Mouse (Mus musculus) liver, embryonic 11.5 days (tissue): Measurements from ENCODE around the gene Gcgr. TPM values are rescaled to one million over a fixed set of nuclear protein-coding genes. Genes with fewer than 3 reads are reported as not detected.

Experiments
- ATAC-seq: fragments of 200-750 bp; cut with Nextera tagmentation; replicated peaks from 2 replicates; pipeline ENCODE4 v1.8.0; 2017; ENCODE audit warnings: moderate number of reproducible peaks, mild to moderate bottlenecking, moderate TSS enrichment, moderate library complexity; ENCODE audit not compliant: low FRiP score
- DNase-seq: peaks from one replicate; pipeline ENCODE4 v3.0.0-alpha.2; 2017; ENCODE audit warnings: low spot score
- H3K27ac ChIP-seq: fragments of 300-500 bp; sonication (generic); 2 replicates; pipeline ENCODE4 v1.5.1; 2014; ENCODE audit warnings: mild to moderate bottlenecking, low read depth, low read length, control low read depth
- H3K27me3 ChIP-seq: fragments of 300-500 bp; sonication (generic); replicated peaks from 2 replicates; pipeline ENCODE4 v1.6.1; 2014; ENCODE audit warnings: low read length, mixed read lengths; ENCODE audit not compliant: control insufficient read depth, insufficient read depth
- H3K36me3 ChIP-seq: fragments of 300-500 bp; sonication (generic); 2 replicates; pipeline ENCODE4 v1.6.1; 2014; ENCODE audit warnings: mild to moderate bottlenecking, low read length, moderate library complexity, mixed read lengths; ENCODE audit not compliant: control insufficient read depth, insufficient read depth
- H3K4me1 ChIP-seq: fragments of 300-500 bp; sonication (generic); replicated peaks from 2 replicates; pipeline ENCODE4 v1.6.1; 2014; ENCODE audit warnings: low read length, mixed read lengths; ENCODE audit not compliant: control insufficient read depth, insufficient read depth
- H3K4me2 ChIP-seq: fragments of 300-500 bp; sonication (generic); 2 replicates; pipeline ENCODE4 v1.6.1; 2014; ENCODE audit warnings: mild to moderate bottlenecking, control low read depth, moderate library complexity
- H3K4me3 ChIP-seq: fragments of 300-500 bp; sonication (generic); 2 replicates; pipeline ENCODE4 v1.5.1; 2014; ENCODE audit warnings: low read depth, low read length, control low read depth
- H3K9ac ChIP-seq: fragments of 300-500 bp; sonication (generic); 2 replicates; pipeline ENCODE4 v1.6.1; 2014; ENCODE audit warnings: low read depth, low read length, control low read depth
- H3K9me3 ChIP-seq: fragments of 300-500 bp; sonication (generic); 2 replicates; pipeline ENCODE4 v1.6.1; 2016; ENCODE audit warnings: low read length, inconsistent platforms, mixed read lengths; ENCODE audit not compliant: control insufficient read depth
- WGBS: fragments of 180-500 bp; shearing (Covaris S2); extraction: QIAGEN DNeasy Blood & Tissue Kit; methylation state at CpG from one replicate; pipeline ENCODE4 v1.1.7; 2014; 5-methylcytosine and 5-hydroxymethylcytosine counted together
- polyA plus RNA-seq: library from polyadenylated mRNA; unstranded; fragments of >200 nt; fragmentation: Nextera tagmentation; extraction: Ambion mirVana; gene quantifications from 2 replicates; pipeline ENCODE4 v1.2.1, GENCODE M21; 2014

The Gcgr gene
- polyA plus RNA-seq, 1 experiment from 2014 or later: 7.7 TPM

DNA sequence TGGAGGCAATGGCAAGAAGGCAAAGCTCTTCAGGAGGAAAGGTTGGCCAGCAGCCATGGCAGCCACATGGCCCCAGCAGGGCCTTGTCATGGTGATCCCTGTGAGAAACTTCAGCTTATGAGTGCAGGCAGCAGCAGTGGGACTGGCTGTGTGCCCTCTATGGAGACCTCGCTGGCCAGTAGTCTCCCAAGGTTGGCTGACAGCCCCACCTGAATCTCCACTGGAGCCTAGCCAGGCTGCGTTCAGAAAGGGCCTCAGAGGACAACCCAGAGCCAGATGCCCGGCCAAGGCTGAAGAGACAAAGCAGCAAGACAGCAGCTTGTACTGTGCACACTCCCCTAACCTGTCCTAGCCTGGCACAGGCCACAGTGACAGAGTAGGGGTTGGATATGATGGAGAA, 8.0 kb downstream of the Gcgr start:
- no peak overlapping the region for H3K27ac ChIP-seq
- ATAC-seq: no peak

DNA sequence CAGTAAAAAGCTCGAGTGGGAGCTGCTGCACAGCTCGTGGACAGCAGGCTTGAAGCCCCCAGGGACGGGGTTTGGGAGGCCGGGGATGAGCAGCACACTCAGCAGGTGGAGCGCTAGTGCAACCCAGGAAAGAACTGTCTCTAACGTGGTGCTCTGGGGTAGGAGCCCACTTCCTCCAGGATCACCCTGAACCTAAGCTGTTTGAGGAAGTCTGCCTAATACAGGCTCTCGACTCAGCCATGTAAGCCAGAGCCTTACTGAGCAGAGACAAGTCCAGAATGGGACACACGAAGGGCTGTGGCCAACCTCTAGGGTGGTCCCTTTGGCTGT, 8.4 kb downstream of the Gcgr start:
- Histone ChIP-seq H3K4me3 (no peak overlapping the region), H3K36me3 (peaks cover 10% of the 10 kb centered on the region; the same call in 1 of the 2 replicates), H3K9me3 (no peaks in the 10 kb centered on the region), H3K27ac (no peak overlapping the region), H3K4me1 (peaks cover 11% of the 10 kb centered on the region), H3K9ac (no peak overlapping the region), H3K4me2 (0 out of 2 replicates have a peak overlapping the region, but pooled peaks have one; percentile 8), H3K27me3 (peaks cover 9% of the 10 kb centered on the region)
- no peak for DNase-seq
- 45% methylated on average over 8 of the region's 8 CpGs for WGBS
- ATAC-seq: no peak

More for the DNA sequence above, 8.0 kb downstream of the Gcgr start:
- no peak overlapping the region for H3K4me3 ChIP-seq
- no peak overlapping the region for H3K4me2 ChIP-seq
- H3K36me3 ChIP-seq: peaks cover 6% of the 10 kb centered on the region; the same call in 1 of the 2 replicates
- H3K9me3 ChIP-seq: no peaks in the 10 kb centered on the region
- H3K4me1 ChIP-seq: peaks cover 11% of the 10 kb centered on the region
- WGBS: 77% methylated on average over 3 of the region's 3 CpGs
- DNase-seq: no peak
- H3K9ac ChIP-seq: no peak overlapping the region
- H3K27me3 ChIP-seq: peaks cover 9% of the 10 kb centered on the region

DNA sequence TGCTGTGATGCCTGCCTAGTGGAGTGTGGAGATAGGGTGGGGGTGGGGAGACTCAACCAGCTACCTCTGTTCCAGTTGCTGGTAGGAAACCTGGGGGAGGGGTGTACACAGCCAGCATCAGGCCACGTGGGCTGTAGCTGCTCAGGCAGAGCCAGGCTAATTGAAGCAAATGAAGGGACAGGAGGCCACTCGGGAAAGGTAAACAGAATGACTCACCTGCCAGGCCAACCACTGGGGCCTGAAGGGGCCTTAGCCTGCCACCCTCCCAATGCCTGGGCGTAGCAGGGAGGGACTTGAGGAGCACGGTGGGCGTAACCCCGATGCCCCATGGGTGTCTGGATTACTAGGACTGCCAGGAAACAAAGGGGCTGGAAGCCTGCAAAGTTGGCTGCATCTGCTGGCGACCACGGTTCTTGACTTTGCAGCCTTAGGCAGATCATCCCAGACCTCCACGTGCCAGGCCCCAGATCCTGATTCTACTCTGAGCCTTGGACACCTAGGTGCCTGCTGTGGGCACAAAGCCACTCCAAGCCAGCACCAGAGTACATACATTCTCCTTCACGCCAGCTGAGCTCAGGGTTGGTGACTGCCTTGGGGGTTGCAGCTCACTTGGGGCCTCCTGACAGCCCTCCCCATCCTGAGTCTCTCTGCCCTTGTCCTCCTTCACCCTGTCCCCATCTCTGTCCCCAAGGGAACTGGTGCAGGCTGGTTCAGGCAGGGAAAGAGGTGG, 9.0 kb downstream of the Gcgr start:
- DNase-seq (peak; percentile 51), ATAC-seq (peak; percentile 40; the same call in 1 of the 2 replicates)
- Histone ChIP-seq H3K4me3 (no peak overlapping the region), H3K9me3 (no peaks in the 10 kb centered on the region), H3K4me1 (peaks cover 11% of the 10 kb centered on the region), H3K4me2 (0 out of 2 replicates have a peak overlapping the region, but pooled peaks have one; percentile 8), H3K9ac (peak overlapping the region; percentile 13; the same call in 1 of the 2 replicates), H3K36me3 (peaks cover 15% of the 10 kb centered on the region), H3K27me3 (peaks cover 5% of the 10 kb centered on the region), H3K27ac (peak overlapping the region; percentile 39; the same call in 1 of the 2 replicates)
- 44% methylated on average over 10 of the region's 10 CpGs for WGBS

DNA sequence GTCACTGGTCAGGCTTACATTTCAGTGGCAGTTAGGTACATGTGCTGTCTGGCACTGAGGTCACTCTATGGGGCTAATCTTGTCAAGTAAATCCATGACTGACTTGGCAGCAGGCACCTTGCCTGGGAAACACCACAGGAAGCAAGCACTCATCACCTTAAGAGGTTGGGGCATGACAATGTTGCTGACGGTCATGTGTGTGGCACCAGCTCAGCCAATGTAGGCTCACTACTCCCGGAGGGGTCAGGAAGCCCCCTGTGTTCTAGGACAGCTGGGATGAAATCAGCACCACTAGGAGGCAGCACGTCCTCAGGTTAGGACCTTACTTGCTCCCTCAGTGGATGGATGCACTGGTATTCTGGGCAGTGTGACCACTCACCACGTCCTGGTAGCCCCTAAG, 11.4 kb downstream of the Gcgr start:
- H3K27me3 ChIP-seq: no peaks in the 10 kb centered on the region; the same call in 1 of the 2 replicates
- 49% methylated on average over 4 of the region's 4 CpGs for WGBS
- ATAC-seq (no peak), DNase-seq (no peak)
- no peak overlapping the region for H3K9ac ChIP-seq
- H3K9me3 ChIP-seq: no peaks in the 10 kb centered on the region
- peaks cover 19% of the 10 kb centered on the region for H3K36me3 ChIP-seq
- no peak overlapping the region for H3K27ac ChIP-seq
- peaks cover 11% of the 10 kb centered on the region for H3K4me1 ChIP-seq
- H3K4me2 ChIP-seq: no peak overlapping the region
- H3K4me3 ChIP-seq: no peak overlapping the region

DNA sequence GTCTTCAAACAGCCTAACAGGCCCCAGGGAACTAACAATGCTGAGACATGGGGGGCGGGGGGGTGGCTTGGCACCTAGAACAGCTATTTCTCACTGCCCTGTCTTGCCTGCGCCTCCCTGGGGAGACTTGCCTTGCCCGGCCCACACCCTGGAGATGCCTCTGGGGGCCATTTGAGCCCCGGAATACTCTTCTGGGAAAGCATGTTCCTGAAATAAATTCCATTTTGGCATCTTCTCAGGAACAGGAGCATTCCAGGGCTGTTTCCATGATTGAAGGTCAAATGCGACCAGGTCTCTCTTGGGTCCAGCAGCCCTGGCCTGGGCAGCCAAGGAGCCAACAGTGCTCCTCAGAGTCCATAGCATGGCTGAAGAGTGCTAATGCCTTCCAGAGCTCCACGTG, 11.9 kb downstream of the Gcgr start:
- 83% methylated on average over 6 of the region's 6 CpGs for WGBS
- H3K27me3 ChIP-seq: no peaks in the 10 kb centered on the region; the same call in 1 of the 2 replicates
- H3K4me3 ChIP-seq: no peak overlapping the region
- no peak overlapping the region for H3K4me2 ChIP-seq
- no peak overlapping the region for H3K9ac ChIP-seq
- H3K9me3 ChIP-seq: no peaks in the 10 kb centered on the region
- H3K4me1 ChIP-seq: peaks cover 13% of the 10 kb centered on the region
- no peak overlapping the region for H3K27ac ChIP-seq
- ATAC-seq (no peak), DNase-seq (no peak)
- peaks cover 19% of the 10 kb centered on the region for H3K36me3 ChIP-seq

DNA sequence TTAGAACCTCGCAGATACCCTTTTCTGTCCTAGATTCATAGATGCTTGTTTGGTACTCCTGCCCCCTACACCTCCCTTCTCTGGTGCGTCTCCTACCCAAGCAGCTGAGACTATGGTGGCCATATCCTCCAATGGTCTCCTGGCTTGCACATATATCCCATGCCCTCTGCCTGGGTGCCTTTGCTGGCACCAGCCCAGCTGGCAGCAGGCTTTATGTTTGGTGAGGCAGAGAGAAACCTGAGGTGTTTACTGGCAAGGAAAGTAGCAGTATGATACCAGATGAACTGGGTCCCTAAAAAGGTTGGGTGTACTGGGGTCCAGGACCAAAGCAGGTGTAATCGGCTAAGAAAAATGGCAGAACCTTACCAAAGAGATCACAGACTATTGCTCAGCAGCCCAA, 15.5 kb downstream of the Gcgr start:
- no peak overlapping the region for H3K9ac ChIP-seq
- DNase-seq (no peak), ATAC-seq (no peak)
- no peak overlapping the region for H3K27ac ChIP-seq
- WGBS: 94% methylated on average over 3 of the region's 3 CpGs
- no peak overlapping the region for H3K4me3 ChIP-seq
- no peaks in the 10 kb centered on the region for H3K9me3 ChIP-seq
- no peaks in the 10 kb centered on the region for H3K27me3 ChIP-seq
- H3K36me3 ChIP-seq: peaks cover 19% of the 10 kb centered on the region
- H3K4me1 ChIP-seq: peaks cover 23% of the 10 kb centered on the region
- H3K4me2 ChIP-seq: no peak overlapping the region

DNA sequence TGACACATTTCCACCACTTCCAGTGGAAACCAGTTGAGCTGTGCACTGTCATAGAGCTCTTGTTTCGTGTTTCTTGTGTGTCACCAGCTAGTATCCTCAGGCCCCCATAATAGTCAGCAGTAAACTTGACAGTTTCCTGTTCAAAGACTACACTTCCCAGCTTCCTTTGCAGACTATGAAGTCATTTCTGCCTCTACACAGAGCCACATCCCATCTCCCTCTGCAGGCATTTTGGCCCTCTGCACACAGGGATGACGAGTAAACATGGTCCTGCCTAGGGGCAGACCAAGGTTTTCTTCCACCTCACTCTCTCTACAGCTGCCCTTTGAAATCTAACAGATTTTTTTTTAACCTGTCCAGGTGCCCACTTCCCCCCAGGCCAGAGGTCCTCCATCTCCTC, 17.0 kb downstream of the Gcgr start:
- Histone ChIP-seq H3K36me3 (peaks cover 15% of the 10 kb centered on the region), H3K4me2 (no peak overlapping the region; the same call in 1 of the 2 replicates), H3K4me1 (peaks cover 23% of the 10 kb centered on the region), H3K27ac (no peak overlapping the region; the same call in 1 of the 2 replicates), H3K9ac (no peak overlapping the region), H3K4me3 (no peak overlapping the region), H3K27me3 (no peaks in the 10 kb centered on the region), H3K9me3 (no peaks in the 10 kb centered on the region)
- DNase-seq (no peak), ATAC-seq (no peak)
- WGBS: 54% methylated on average over 2 of the region's 2 CpGs

DNA sequence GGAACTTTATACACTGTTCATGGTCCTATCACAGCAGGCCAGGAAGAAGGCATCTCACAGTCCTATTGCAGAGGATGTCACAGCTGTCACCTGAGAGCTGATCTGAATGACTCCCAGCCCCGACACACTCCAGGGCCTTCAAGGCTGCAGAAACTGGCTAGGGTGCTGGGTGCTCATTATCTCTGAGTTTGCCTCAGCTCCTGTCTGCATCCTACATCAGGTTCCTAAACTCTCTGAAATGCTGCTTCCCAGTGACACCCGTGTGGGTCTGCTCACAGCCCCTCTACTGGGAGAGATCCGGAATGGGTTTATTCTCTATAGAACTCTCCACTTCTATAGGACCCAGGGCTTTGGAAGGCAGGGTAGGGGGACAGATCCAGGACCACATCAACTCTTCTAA, 17.7 kb downstream of the Gcgr start:
- ATAC-seq (no peak), DNase-seq (no peak)
- Histone ChIP-seq H3K36me3 (peaks cover 14% of the 10 kb centered on the region), H3K9ac (peak overlapping the region; percentile 97), H3K4me1 (peaks cover 23% of the 10 kb centered on the region), H3K27ac (peak overlapping the region; percentile 98; the same call in 1 of the 2 replicates), H3K9me3 (no peaks in the 10 kb centered on the region), H3K4me2 (peak overlapping the region; percentile 94), H3K27me3 (no peaks in the 10 kb centered on the region), H3K4me3 (peak overlapping the region; percentile 96)
- WGBS: 74% methylated on average over 3 of the region's 3 CpGs

DNA sequence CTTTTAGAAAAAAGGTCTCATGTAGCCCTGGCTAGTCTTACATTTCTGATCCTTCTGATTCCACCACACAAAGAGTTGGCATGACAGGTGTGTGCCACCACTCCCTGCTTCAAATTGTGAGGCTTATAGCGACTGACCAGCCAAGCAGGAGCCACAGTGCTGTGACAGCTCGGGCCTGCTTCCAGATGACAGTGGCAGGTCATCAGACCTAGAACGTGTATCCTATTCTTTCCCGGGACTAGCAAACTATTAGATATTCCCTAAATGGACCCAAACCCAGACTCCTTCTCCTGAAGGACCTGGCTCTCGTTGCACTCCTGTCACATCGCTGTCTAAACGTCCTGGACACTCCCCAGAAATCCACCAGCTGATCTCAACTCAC, 18.3 kb downstream of the Gcgr start:
- peak overlapping the region; percentile 98 for H3K27ac ChIP-seq
- WGBS: 19% methylated on average over 7 of the region's 7 CpGs
- ATAC-seq (no peak), DNase-seq (no peak)
- H3K4me2 ChIP-seq: peak overlapping the region; percentile 94
- peak overlapping the region; percentile 97 for H3K9ac ChIP-seq
- no peaks in the 10 kb centered on the region for H3K9me3 ChIP-seq
- H3K36me3 ChIP-seq: peaks cover 10% of the 10 kb centered on the region
- no peaks in the 10 kb centered on the region for H3K27me3 ChIP-seq
- peaks cover 23% of the 10 kb centered on the region for H3K4me1 ChIP-seq
- peak overlapping the region; percentile 96 for H3K4me3 ChIP-seq
